Mouse (Mus musculus): ENCODE measurements around the gene Rnase10.
"Not testable (repeated sequence)": the region's sequence is repeated elsewhere in the genome, so short reads cannot be mapped to it uniquely, and the experiment has no call there.

The Rnase10 gene

DNA sequence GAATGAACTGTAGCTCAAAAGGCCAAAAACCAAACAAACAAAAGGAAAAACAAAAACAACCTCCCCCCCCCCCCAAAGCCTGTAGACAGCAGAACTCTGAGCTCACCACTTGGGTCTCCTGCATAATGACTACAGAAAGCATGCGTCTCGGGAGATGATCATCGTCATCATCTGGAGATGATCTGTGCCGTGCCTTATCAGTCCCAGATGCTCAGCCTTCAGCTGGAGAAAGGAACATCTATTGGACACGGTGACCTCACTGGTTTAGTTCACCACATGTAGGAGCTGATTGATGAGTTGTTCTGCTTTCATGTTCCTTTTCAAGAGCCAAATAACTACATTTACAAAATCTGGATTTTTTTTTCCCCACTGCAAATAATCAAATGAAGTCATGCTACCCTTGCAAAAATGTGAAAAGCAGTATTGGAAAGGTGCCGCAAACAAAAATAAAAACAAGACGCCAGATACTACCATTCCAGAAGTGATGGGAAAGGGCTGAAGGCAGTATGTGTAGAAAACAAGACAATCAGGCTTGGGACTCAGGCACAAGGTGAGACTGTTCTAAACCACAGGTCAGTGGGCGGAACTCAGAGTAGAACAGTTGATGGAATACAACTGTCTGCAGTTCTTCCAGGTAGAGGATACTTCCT, at the start of gene Rnase10:
Rnase10 (plus strand) TSS at position 600 of the 650 bp plus-strand sequence.
- no peak for DNase-seq (ENCODE audit: low spot score in 2 of 2)

DNA sequence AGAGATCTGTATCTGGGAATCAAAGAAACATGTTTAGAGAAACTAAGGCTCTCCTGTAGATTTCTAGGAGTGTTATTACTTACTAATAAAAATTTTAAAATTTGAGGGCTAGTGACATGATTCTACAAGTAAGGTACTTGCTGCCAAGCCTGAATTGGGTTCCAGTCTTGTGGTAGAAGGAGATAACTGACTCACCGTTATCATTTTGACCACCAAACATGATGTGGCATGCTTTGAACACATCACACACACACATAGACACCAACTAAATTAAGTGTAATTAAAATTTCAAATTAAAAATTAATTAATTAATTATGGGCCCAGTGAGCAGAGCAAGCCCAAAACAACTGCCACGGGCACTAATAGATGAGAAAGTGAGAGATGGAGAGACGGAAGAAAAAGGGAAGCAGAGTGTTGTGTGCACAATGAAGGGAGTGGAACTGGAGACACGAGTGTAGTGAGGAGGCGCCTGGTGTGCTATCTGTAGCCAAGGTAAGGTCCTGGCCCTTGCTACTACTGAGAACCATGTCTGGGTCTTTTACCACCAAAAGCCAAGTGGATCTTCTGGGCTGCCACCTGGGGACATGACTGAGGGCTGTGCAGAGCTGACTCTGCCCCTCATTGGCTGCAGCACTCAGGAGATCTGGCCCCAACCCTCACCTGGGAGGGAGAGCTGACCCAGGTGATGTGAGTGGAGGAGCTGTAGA, 49.1 kb upstream of the Rnase10 start:
- not testable (repeated sequence) for DNase-seq (ENCODE audit: low spot score in 2 of 2)

DNA sequence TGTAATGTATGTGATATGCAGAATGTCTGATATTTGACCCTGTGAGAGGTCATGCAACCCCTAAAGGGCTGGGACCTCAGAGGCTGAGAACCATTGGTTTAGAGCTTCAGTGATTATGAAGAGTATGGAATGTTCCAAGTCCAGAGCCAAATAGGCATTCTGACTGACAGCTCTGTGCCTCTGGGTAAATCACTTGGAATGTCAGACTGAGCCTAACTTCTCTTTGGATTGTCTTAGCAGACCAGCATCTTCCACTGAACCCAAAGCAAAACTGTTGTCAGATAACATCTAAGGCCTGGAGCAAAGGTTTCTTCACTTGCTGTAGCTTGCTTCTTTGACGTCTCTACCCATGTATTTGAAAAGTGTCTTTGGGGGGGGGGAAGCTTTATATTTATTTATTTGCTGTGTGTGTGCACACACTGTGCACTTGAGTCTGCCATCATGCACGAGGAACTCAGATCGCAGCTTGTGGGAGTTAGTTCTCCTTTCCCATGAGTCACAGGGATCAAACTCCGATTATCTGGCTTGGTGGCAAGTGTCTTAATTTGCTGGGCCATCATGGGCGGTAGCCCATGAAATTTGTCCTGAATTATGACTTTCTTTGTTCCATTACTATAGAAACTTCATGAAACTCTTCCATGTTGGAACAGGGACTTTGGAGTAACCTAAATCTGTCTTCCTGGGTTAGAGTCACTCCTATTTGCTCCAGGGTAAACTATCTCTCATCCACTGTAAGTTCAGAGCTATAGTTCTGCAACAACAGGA, 39.2 kb upstream of the Rnase10 start:
- DNase-seq (ENCODE audit: low spot score in 2 of 2), result no peak

DNA sequence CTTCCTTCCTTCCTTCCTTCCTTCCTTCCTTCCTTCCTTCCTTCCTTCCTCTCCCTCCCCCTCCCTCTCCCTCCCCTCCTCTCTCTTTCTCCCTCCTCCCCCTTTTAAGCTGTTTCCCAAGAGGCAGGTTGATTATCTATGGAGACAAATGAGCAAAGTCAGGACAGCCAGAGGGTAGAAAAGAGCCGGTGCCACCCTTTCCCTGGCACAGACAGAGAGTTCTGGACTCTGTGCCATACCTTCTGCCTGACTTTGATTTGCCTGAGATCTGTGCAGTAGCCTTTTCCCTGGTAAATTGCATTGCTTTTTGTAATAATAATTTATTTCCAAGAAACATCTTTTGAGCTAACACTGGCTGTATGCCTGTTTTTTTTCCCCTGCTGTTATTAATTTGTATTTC, 38.5 kb upstream of the Rnase10 start:
- no peak for DNase-seq (ENCODE audit: low spot score in 2 of 2)

DNA sequence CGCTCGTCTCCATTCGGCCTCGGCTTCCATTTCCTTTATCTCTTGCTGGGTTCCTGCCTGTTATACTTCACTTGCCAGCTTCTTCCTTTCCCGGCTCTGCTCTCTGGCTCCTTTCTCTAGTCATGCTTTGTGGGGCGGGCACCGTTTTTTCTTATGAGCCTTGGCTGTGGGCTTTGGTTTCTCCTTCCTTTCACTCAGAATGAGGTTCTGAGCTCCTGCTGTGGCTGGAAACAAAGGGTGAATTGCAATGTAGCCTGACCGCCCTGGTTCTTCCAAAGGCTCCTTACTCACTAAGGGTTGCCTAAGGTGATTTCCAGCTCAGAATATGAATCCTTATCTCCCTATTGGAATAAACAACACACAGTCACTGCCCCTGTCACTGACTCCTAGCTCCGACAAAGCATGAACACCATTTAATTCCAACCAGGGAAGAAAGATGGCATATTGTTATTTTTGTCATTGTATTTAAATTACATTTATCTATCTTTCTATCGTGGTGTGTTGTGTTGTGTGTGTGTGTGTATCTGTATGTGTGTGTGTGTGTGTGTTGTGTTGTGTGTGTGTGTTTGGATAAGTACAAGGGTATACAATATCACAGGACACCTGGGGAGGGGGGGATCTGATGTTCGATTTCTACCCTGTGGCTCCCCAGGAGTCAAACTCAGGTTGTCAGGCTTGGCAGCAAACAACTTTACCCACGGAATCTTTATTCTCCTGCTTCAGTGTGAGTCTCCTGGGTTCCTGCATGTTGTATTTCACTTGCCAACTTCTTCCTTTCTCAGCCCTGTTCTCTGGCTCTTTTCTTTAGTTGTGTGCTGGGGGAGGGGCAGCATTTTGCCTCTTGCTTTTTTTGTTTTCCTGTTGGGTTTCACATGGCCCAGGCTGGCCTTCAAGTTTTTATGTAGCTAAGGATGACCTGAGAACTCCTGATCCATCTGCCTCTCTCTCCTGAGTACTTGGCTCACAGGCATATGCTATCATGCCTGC, 37.7 kb upstream of the Rnase10 start:
- no peak for DNase-seq (ENCODE audit: low spot score in 2 of 2)

DNA sequence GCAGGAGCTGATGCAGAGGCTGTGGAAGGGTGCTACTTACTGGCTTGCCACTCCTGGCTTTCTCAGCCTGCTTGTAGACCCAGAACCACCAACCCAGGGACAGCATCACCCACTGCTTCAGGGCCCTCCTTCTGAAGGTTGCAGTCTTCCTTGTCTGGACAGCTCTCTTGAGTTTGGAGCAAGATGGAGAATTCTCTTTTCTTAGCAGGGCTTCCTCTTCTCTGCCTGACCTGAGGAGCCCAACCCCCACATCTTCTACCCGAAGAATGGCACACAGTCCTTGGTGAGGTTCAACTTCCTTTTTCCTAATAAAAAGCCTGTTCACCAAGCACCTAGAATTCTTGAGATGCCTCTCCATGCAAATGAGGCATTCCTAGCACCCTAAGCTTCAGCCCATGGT, 36.7 kb upstream of the Rnase10 start:
- no peak for DNase-seq (ENCODE audit: low spot score in 2 of 2)

DNA sequence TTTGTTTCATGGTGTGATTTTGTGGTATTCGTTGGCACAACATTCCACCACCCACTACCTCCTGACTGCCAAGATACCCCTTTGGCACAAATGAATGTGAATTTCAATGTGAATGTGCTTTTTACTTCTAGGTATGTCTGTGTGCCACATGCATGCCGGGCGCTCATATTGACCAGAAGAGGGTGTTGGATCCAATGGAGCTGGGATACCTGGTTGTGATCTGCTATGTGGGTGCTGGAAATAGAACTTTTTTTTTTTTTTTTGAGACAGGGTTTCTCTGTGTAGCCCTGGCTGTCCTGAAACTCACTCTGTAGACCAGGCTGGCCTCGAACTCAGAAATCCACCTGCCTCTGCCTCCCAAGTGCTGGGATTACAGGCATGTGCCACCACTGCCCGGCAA, 34.5 kb upstream of the Rnase10 start:
- DNase-seq (ENCODE audit: low spot score in 2 of 2), result not testable (repeated sequence)

DNA sequence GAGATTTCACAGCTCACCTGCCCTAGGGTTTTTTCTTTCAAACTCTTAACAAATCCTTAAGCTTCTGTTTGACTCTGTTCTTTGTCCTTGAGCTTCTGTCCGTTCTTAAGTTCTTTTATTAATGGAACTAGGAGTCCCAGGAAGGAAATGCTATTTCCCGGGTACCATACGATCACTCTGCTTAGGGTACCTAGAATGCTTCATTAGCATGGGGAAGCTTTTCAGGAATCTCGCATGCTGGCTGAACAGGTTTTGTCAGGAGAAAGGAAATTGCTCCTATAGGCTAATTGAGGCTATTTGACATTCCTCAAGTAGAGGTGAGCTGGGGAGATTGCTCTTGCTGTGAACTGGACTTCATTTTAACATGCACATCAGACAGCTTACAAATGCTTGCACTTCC, 33.9 kb upstream of the Rnase10 start:
- DNase-seq (ENCODE audit: low spot score in 2 of 2), result no peak

DNA sequence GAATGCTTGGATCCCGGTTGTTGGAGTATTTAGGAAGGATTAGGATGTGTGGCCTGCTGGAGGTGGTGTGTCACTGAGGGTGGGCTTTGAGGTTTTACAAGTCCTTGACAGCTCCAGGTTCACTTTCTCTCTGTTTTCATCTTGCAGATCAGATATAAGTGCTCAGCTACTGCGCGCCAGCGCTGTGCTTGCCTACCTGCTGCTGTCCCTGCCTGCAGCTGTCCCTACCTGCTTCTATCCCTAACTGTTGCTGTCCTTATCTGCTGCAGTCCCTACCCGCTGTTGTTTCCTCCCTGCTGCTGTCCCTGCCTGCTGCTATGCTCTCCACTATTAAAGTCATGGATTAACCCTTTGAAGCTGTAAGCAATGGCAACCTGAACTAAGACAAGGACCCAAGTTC, 32.5 kb upstream of the Rnase10 start:
- no peak for DNase-seq (ENCODE audit: low spot score in 2 of 2)

DNA sequence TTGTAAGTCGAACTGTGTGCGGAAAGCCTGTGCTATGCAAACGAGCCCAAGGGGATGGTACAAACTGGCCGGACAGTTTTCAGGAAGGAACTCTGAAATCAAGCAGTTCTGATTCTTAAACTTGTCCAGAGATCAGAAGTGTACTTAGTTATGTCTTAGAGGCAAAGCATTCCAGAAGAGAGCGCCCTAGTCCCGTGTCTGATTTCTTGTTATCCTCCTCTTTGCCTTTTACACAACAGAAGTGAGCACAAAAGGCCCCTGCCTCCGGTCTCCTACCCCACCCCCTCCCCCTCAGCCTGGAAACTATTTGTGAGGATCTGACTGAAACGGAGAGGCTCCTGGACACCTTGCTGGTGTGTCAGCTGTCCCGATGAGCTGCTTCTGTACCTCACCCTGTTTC, 30.9 kb upstream of the Rnase10 start:
- no peak for DNase-seq (ENCODE audit: low spot score in 2 of 2)

DNA sequence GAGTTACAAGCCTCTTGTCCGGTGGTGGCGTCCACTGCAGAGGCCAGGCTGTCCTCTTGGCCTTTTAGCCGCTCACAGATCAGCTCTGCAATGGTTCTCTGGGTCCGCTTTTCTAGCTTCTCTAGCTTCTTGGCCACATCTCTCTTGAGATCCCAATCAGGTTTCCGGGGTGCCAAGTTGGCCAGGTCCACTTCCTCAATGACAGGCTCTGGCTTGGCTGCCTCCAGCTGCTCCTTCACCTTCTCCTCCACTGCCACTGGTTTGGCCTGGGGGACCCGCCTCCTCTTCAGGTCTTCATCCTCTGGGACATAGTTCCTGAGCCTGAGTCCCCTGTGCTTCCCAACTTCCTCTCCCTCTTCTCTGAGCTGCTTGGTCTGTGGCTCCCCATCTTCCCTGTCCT, 29.1 kb upstream of the Rnase10 start:
- not testable (repeated sequence) for DNase-seq (ENCODE audit: low spot score in 2 of 2)

DNA sequence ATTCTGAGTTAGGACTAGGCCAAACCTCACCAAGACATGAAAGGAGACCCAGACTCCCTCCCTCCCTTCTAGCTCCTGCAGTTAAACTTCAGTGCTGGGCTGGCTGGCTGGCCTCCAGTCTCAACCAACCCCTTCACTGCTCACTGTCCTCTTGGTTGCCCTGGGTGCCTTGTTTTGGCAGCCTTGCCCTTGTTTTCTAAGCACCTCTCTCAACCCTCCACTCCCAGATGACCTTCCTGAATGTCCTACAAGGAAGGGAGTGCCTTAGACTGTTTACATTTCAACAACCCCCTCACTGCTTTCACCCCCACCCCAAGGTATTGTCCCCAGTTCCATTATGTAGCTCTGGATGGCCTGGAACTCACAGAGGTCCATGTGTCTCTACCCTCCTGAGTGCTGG, 27.9 kb upstream of the Rnase10 start:
- DNase-seq (ENCODE audit: low spot score in 2 of 2), result no peak

DNA sequence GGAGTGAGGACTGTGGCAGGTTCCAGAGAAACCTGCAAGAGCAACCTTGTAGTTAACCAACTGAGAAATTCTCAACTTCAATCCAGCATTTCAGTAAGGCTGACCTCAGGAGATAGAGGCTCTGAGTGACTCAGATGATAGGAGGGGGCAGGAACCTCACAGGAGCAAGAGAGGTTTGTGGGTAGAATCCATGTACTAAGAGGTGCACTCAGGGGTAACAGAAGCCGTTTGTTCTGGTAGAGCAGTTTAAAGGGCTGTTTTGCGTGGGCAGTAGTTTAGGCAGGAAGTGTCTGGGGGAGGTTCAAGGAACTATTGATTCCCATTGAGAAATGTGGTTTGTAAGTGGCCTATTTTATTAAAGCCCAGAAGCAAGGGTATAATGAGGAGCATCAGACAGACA, 26.3 kb upstream of the Rnase10 start:
- DNase-seq (ENCODE audit: low spot score in 2 of 2), result no peak

DNA sequence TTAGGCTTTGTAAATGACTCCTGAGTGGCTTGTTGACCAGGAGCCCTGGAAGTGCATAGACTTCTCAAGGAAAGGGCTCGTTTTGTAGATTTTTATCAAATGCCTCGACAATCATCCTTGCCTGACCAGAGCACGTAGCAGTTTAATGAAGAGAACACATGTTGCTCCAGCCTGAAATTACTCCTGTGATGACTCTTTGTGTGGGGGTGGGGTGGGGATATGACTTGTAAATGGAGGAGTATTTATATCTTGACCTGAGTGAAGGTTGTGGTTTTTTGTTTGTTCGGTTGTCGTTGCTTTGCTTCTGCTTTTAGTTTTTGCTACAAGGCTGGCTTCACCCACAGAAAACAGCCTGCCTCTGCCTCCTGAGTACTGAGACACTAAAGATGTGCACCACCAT, 25.7 kb upstream of the Rnase10 start:
- no peak for DNase-seq (ENCODE audit: low spot score in 2 of 2)

DNA sequence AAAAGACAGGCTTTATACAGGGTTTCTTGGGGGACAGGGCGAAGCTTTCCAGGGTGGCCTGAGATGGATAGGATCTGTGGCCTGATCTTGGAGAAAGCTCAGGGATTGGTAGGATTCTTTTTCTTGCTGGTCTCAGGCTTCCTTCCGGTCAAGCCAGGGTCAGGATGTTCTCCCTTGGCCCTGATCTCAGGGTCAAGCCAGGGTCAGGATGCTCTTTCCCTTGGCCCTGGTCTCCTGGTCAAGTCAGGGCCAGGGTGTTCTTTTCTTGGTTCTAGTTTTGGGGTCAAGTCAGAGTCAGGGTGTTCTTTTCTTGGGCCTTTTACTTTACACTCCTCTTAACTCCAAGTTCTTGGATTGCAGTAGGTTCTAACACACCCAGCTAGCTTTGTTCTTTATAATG, 19.9 kb upstream of the Rnase10 start:
- no peak for DNase-seq (ENCODE audit: low spot score in 2 of 2)

DNA sequence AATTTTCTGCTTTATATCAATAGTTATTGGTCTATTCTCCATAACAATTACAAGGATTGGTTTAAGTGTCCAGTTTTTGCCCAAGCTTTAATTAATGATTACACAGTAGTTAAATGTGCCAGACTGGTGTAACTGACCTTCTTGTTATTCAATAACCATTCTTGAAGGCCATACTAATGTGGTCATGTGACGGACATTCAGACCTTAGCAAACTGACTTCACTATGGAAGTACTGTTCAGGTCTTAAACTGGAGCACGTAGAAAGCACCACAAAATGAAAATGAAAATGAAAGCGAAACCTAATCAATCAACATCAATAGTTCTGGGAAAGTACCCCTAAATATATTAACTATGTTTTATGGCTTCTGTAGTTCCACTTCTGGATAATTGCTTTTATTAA, 16.5 kb upstream of the Rnase10 start:
- no peak for DNase-seq (ENCODE audit: low spot score in 2 of 2)

DNA sequence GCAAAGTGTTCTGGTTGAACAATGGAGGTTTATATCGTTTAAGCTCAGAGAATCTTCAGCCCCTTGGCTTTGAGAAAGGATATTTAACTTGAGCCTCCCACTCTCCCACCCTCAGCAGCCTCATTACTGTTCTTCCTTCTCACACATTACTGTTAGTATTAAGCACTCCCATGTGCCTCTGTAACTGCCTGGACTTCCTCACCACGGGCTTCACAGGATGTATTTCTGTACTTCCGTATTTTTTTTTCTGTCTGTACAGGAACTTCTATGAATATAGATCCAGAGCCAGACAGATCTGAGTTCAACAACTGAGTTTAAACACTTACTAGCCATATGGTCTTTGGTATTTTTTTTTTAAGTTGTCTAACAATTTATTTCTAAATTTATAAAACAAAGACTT, 10.5 kb upstream of the Rnase10 start:
- DNase-seq (ENCODE audit: low spot score in 2 of 2), result no peak

DNA sequence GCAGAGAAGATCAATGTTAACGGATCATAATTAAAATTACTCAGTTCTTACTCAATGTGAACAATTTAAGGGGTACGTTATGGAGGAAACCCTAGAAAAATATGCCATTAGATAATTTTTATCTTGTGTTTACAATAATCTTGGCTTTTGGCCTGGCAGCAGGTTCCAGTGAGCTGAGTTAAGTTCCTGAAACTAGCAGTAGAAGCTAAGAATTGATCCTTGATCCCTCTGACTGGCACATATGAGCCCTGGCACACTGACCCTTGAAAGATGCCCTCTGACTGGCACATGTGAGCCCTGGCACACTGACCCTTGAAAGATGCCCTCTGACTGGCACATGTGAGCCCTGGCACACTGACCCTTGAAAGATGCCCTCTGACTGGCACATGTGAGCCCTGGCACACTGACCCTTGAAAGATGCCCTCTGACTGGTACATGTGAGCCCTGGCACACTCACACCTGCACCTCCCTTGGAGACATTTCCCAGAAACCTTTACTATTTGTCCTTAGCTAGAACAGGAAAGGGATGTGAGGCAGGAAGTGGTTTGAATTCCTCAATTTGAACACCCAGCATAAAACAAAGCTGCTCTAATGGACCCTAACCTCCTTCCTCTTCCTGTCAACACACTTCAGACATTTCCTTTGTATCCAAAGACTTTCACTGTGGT, 9.4 kb upstream of the Rnase10 start:
- no peak for DNase-seq (ENCODE audit: low spot score in 2 of 2)

DNA sequence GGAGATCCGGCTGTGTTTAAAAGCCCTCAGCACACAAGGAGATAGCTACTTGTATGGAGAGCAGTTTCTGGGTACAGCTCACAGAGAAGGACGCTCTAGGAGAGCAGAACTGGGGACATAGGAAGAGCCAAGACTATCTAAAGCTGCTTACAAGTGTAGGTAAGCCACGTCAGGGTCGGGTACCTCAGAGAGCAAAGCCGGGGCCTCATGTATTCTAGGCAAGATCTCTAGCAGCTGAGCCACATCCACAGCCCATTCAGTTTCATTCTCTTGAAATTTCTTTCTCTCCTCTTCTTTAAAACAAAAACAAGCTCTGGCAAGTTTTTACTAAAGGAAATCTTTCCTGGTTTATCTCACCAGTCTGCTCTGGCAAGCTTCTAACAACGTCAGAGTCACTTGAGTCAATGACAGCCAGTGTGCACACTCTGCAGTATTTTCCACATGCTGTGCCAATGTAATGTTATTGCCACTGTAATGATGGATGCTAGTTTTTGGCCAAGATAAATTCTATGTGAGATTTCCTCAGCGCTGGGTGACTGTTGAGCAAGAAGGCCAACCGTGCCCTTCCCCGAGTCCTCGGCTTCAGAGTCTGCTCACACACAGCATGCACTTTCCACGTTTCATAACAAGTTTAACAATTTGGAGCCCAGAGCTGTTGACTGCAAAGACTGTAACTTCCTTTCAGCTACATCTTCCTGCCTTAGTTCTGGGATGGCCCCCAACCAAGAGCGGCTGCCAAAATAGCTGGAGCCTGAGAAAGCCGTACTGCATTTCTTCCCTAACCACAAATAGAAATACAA, 563 bp downstream of the Rnase10 start:
- DNase-seq (ENCODE audit: low spot score in 2 of 2), result no peak

DNA sequence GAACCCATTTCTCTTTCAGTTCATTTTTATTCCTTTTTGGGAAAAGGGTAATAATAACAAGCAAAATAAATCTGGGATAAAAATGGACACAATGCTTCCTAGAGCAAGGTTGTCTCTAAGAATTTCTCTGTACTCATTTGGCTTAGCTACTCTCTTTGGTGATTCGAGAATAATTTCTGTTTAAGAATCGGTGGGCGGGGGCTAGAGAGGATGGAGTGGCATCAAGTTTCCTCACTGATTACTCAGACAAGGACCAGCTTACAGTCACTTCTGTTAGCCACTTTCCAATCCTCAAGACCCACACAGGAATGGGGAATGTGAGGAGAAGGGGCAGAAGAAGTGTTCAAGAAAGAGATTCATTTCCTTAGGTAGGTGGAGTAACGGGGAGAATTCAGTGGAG, 1.2 kb downstream of the Rnase10 start:
- DNase-seq (ENCODE audit: low spot score in 2 of 2), result no peak

All from spleen, postnatal 10 days (tissue).